Mouse (Mus musculus) embryo, embryonic 11.5 days (tissue): ENCODE measurements around the gene B020004J07Rik.
A peak's percentile ranks its signal among the peaks of the same experiment; 100 is the strongest.
"Not testable (repeated sequence)": the region's sequence is repeated elsewhere in the genome, so short reads cannot be mapped to it uniquely, and the experiment has no call there.

Experiments
- DNase-seq: peaks from one replicate; pipeline ENCODE4 v3.0.0-alpha.2; 2012; ENCODE audit warnings: low read depth, low spot score

Gene B020004J07Rik

DNA sequence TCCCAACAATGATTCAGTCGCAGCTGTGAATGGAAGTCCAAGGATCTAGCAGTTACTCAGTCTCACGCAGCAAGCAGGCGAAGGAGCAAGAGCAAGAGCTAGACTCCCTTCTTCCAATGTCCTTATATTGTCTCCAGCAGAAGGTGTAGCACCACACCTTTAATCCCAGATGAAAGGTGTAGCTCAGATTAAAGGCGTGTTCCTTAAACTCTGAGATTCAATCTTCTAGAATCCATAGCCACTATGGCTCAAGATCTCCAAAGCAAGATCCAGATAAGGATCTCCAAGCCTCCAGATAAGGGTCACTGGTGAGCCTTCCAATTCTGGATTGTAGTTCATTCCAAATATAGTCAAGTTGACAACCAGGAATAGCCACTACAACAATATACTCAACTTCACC is at the start of gene B020004J07Rik:
B020004J07Rik (minus strand) TSS at position 101 of the 400 bp plus-strand sequence.
- not testable (repeated sequence) for DNase-seq

DNA sequence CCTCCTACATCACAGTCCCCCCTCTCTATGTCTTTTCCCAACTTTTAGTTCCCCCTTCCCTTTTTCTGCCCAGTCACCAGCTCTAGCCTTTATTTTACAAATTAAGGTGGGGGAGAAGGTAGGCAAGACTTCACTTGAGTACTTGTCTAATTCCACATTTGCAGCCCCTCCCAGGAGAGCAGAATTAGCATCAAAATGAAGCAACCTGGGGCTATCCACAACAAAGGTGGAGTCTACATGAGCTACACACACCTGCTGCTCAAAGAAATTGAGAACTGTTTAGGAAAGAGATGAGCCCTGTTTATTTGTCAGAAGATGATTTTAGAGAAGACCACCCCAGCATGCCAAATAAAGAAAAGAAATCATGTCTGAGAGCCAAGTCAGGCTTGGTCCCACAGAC is 45.6 kb upstream of the B020004J07Rik start:
- no peak for DNase-seq

DNA sequence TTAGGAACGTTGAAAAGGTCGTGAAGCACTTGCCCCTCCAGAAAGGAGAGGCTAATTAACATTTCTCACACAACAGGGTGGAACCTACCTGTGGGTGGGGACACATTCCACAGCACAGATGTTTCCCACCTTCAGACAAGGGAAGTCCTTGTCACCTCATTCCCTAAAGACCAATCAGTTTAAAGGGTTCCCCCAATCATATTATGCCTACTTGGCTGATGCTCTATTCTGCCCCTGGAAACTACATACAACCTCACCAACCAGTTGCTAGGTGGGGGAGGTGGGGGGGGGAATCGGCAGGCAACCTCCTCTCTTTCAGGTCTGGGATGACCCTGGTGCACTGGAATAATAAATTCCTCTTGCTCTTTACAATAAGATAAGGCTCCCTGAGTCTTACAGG is 39.8 kb upstream of the B020004J07Rik start:
- no peak for DNase-seq

DNA sequence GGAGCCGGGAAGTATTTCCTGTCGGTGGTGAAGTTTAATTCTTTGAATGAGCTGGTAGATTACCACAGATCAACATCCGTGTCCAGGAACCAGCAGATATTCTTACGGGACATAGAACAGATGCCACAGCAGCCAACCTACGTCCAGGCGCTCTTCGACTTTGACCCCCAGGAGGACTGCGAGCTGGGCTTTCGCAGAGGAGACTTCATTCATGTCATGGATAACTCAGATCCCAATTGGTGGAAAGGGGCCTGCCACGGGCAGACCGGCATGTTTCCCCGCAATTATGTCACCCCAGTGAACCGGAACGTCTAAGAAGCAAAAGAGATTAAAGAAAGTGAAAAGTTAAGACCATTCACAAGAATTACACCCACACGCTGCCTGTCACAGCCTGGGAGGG is 31.9 kb upstream of the B020004J07Rik start:
- DNase-seq = not testable (repeated sequence)

DNA sequence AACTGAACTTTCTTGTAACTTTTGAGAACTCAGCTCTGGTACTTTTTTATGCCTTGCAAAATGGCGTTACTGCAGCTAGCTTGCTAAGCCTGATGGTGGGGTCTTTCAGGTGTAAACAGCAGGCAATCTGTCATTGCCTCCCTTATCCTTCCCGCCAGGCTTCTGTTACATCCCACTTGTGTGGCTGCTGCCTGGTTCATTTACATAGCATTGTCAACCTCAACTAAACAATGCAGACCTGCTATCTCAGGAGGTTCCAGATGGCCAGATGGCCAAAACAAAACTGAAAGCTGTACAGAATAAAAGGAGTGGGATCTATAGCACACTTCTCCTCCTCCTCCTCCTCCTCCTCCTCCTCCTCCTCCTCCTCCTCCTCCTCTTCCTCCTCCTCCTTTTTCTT is 28.2 kb upstream of the B020004J07Rik start:
- not testable (repeated sequence) for DNase-seq

DNA sequence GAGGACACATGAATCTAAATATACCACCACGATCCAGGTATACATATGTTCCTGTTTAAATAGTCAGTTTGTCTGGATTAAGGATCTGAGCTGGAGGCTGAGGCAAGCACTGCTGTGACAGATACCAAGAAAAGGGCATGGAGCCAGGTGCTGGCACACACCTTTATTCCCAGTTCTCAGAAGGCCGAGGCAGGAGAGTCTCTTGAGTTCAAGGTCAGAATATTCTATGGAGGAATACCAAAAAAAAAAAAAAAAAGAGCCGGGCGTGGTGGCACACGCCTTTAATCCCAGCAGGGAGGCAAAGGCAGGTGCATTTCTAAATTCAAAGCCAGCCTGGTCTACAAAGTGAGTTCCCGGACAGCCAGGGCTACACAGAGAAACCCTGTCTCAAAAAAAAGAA is 18.5 kb upstream of the B020004J07Rik start:
- no peak for DNase-seq

DNA sequence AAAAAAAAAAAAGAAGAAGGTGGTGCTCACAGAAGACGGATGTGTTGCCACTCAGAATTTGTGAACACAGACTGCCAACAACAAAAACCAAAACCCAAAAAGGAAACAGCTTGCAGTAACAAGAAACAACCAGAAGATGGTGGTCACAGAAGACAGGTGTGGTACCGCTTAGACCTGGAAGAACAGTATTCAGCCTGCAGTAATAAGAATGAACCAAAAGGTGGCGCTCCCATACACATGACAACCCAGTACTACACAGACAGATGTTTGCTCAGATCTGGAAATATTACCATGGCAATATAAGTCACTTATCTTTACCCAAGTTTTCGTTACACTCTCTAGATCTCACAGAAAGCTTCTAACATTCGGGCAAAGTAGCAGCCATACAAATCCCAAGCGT is 17.1 kb upstream of the B020004J07Rik start:
- peak; percentile 27 for DNase-seq

DNA sequence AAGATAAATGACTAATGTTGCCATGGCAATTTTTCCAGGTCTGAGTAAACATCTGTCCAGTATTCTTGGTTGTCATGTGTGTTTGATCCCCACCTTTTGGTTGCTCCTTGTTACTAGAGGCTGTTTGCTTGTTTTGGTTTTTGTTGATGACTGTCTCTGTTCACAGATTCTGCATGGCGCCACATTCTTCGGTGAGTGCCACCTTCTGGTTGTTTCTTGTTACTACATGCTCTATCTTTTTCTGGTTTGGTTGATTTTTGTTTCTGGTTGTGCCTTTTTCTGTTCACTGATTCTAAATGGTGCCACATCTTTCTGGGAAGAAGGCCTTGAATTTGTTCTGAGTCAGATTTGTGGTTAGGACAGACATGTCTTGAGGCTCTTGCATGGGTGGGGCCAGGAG is 7.1 kb upstream of the B020004J07Rik start:
- DNase-seq = no peak
